Mouse (Mus musculus) left cerebral cortex, postnatal 25 days (tissue): Measurements from ENCODE around the gene 1600012H06Rik. TPM values are rescaled to one million over a fixed set of nuclear protein-coding genes. Genes with fewer than 3 reads are reported as not detected.
"Not testable (repeated sequence)": the region's sequence is repeated elsewhere in the genome, so short reads cannot be mapped to it uniquely, and the experiment has no call there.

Experiments
- DNase-seq, 2 experiments: peaks; one replicate each; pipeline ENCODE4 v3.0.0; 2022; ENCODE audit warnings: low spot score in 2 of 2, mixed read lengths in 1 of 2
- intact Hi-C: fragments of 180-260 bp; cut with DNase I; formaldehyde crosslinking; loops from one replicate; pipeline ENCODE4 v1.15.1; 2025
- total RNA-seq, 2 experiments: library from RNA; stranded (reverse); gene quantifications; 2 replicates each; pipeline ENCODE4 v1.2.3; 2021

1600012H06Rik gene
- total RNA-seq, 2 experiments from 2014 or later, result 16.7 to 18.4 TPM

DNA sequence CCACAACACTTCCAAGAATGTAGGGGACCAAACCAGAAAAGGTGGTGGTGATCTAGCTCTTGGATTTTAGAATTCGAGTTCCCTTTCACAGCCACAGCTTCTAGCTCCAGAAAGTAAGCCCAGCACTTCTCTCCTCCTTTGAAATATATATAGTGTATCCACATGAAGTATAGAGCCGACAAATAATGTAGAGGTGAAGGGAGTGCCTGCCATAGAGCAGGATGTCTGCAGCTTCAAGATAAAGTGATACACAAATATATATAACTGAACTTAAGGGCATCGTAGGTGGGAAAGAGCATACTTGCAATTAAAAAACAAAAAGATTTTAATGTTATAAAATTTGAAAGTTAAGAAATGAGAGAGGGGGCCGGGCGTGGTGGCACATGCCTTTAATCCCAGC, 51.2 kb downstream of the 1600012H06Rik start:
- DNase-seq, intact Hi-C loops: not testable (repeated sequence)

GRCm38 (mm10) chr17:15000047-15000446, 57.1 kb downstream of the 1600012H06Rik start:
- DNase-seq, intact Hi-C loops: not testable (repeated sequence)

GRCm38 (mm10) chr17:15009088-15009487, 66.1 kb downstream of the 1600012H06Rik start:
- DNase-seq, intact Hi-C loops: not testable (repeated sequence)

Other genes starting within 250 kb of the 1600012H06Rik start
- 1 to 10 TPM; 4.6 to 5.0 TPM for gene Thbs2, start 248.9 kb upstream of the 1600012H06Rik start, total RNA-seq
- 1 to 10 TPM; 4.6 to 4.8 TPM for gene Wdr27, start within 50 bp of the 1600012H06Rik start, total RNA-seq
- gene Phf10, start 18.1 kb downstream of the 1600012H06Rik start, total RNA-seq, result 10 to 100 TPM; 61.1 to 63.6 TPM
- 1 to 10 TPM; 3.5 to 5.1 TPM for gene 9030025P20Rik, start 35.3 kb downstream of the 1600012H06Rik start, total RNA-seq
- gene Gm3417, start 35.6 kb downstream of the 1600012H06Rik start, total RNA-seq, result not detected
- gene Gm3435, start 67.0 kb downstream of the 1600012H06Rik start, total RNA-seq, result 1 to 10 TPM; 3.6 to 3.7 TPM
- gene Ermard, start 98.0 kb downstream of the 1600012H06Rik start, total RNA-seq, result 10 to 100 TPM; 46.6 to 47.6 TPM
- 1 to 10 TPM in 1 of 2 experiments, not detected in 1; 1.4 TPM for gene Tcte3, start 98.3 kb downstream of the 1600012H06Rik start, total RNA-seq
- gene Gm3448, start 98.4 kb downstream of the 1600012H06Rik start, total RNA-seq, result 1 to 10 TPM; 6.9 to 7.0 TPM